Mouse (Mus musculus) brain, adult 10 weeks (tissue): ENCODE measurements around the gene Gm36864. TPM values are rescaled to one million over a fixed set of nuclear protein-coding genes. Genes with fewer than 3 reads are reported as not detected.

Experiments used
- polyA plus RNA-seq: library from polyadenylated mRNA; stranded (reverse); fragments of 350-450 nt; fragmentation: Illumina TruSeq; extraction: RNeasy Lipid Tissue Mini Kit (QIAGEN cat#74804); gene quantifications from one replicate; pipeline ENCODE4 v1.2.3, GENCODE M21; 2015; ENCODE audit warnings: low read depth, low replicate concordance

The Gm36864 gene
- not detected for polyA plus RNA-seq

GRCm38 (mm10) chr7:44235909-44236308 is at the start of gene Gm36864:
TSS of gene Gm36864 (plus strand) at chr7:44236177.

GRCm38 (mm10) chr7:44187936-44188335 is 48.0 kb upstream of the Gm36864 start, which contains the start of gene Klk1b24:
TSS of gene Klk1b24 (plus strand) at chr7:44188236.

GRCm38 (mm10) chr7:44197891-44198290 is 38.1 kb upstream of the Gm36864 start, which contains the start of gene Klk1b3:
TSS of gene Klk1b3 (plus strand) at chr7:44198191.

GRCm38 (mm10) chr7:44207135-44207534 is 28.8 kb upstream of the Gm36864 start, which contains the start of gene Klk1b4:
TSS of gene Klk1b4 (plus strand) at chr7:44207435.

GRCm38 (mm10) chr7:44215645-44216044 is 20.3 kb upstream of the Gm36864 start, which contains the start of gene Klk1b5:
TSS of gene Klk1b5 (plus strand) at chr7:44215945.

GRCm38 (mm10) chr7:44225076-44225475 is 10.9 kb upstream of the Gm36864 start, which contains the start of gene Klk1:
TSS of gene Klk1 (plus strand) at chr7:44225360.

GRCm38 (mm10) chr7:44246055-44246983 is 10.3 kb downstream of the Gm36864 start, which contains the start of the genes 1700028J19Rik and 2410002F23Rik:
TSS of gene 1700028J19Rik (minus strand) at chr7:44246695.
TSS of gene 2410002F23Rik (plus strand) at chr7:44246722.

GRCm38 (mm10) chr7:44257278-44257677 is 21.3 kb downstream of the Gm36864 start, which contains the start of gene Acp4:
TSS of gene Acp4 (minus strand) at chr7:44257378.

GRCm38 (mm10) chr7:44261147-44261546 is 25.2 kb downstream of the Gm36864 start, which contains the start of gene Gm15517:
TSS of gene Gm15517 (plus strand) at chr7:44261447.

Other genes starting within 250 kb of the Gm36864 start
- gene Klk1b11, start 240.3 kb upstream of the Gm36864 start, polyA plus RNA-seq: not detected
- not detected for gene Klk1b26, start 224.0 kb upstream of the Gm36864 start, polyA plus RNA-seq
- gene Klk1b27, start 183.9 kb upstream of the Gm36864 start, polyA plus RNA-seq: not detected
- gene Klk1b21, start 133.8 kb upstream of the Gm36864 start, polyA plus RNA-seq: not detected
- gene Klk1b22, start 123.5 kb upstream of the Gm36864 start, polyA plus RNA-seq: not detected
- not detected for gene Klk1b16, start 99.4 kb upstream of the Gm36864 start, polyA plus RNA-seq
- not detected for gene Klk1b24, start 47.9 kb upstream of the Gm36864 start, polyA plus RNA-seq
- not detected for gene Klk1b3, start 38.0 kb upstream of the Gm36864 start, polyA plus RNA-seq
- not detected for gene Klk1b4, start 28.7 kb upstream of the Gm36864 start, polyA plus RNA-seq
- gene Klk1b5, start 20.2 kb upstream of the Gm36864 start, polyA plus RNA-seq: not detected
- gene Klk1, start 10.8 kb upstream of the Gm36864 start, polyA plus RNA-seq: not detected
- 1.4 TPM for gene 1700028J19Rik, start 10.5 kb downstream of the Gm36864 start, polyA plus RNA-seq
- gene 2410002F23Rik, start 10.5 kb downstream of the Gm36864 start, polyA plus RNA-seq: 69.9 TPM
- gene Acp4, start 21.2 kb downstream of the Gm36864 start, polyA plus RNA-seq: not detected
- gene Gm15517, start 25.3 kb downstream of the Gm36864 start, polyA plus RNA-seq: not detected
- gene Clec11a, start 70.7 kb downstream of the Gm36864 start, polyA plus RNA-seq: 3.5 TPM
- gene Shank1, start 74.1 kb downstream of the Gm36864 start, polyA plus RNA-seq: 128 TPM
- 52.4 TPM for gene Syt3, start 147.9 kb downstream of the Gm36864 start, polyA plus RNA-seq
- 2.1 TPM for gene 1700008O03Rik, start 149.6 kb downstream of the Gm36864 start, polyA plus RNA-seq
- gene Lrrc4b, start 192.8 kb downstream of the Gm36864 start, polyA plus RNA-seq: 115 TPM
- 4.1 TPM for gene Aspdh, start 229.2 kb downstream of the Gm36864 start, polyA plus RNA-seq
- gene Josd2, start 231.8 kb downstream of the Gm36864 start, polyA plus RNA-seq: 128 TPM